Mouse (Mus musculus): ENCODE data around the gene Kif16b.

- TF ChIP-seq CTCF (IDR thresholded peaks at IDR 0.05) (no peak), POLR2A (IDR thresholded peaks at IDR 0.05; ENCODE audit: insufficient read depth, low read depth, low read length) (no peak), EP300 (IDR thresholded peaks at IDR 0.05; ENCODE audit: insufficient read depth, low read depth, low read length) (no peak)
These were observed 275.6 kb downstream of the Kif16b start for GRCm38 (mm10) chr2:142625756-142626155.

Measured in heart, adult 2 months (tissue).